Mouse (Mus musculus) mesoderm, embryonic 11.5 days (tissue): ENCODE data around the gene Pde10a.
A peak's percentile ranks its signal among the peaks of the same experiment; 100 is the strongest.

Experiments
- DNase-seq: peaks from one replicate; pipeline ENCODE4 v3.0.0-alpha.2; 2012; ENCODE audit warnings: low read depth, low spot score

Gene Pde10a

GRCm38 (mm10) chr17:8841897-8842540 is 316.8 kb downstream of the Pde10a start:
- no peak for DNase-seq

- no peak for DNase-seq
Measured at GRCm38 (mm10) chr17:8842662-8843061, 317.5 kb downstream of the Pde10a start.

GRCm38 (mm10) chr17:8843941-8844340 is 318.8 kb downstream of the Pde10a start:
- no peak for DNase-seq

GRCm38 (mm10) chr17:8846506-8846905 is 321.3 kb downstream of the Pde10a start:
- DNase-seq = no peak

- no peak for DNase-seq
Measured at GRCm38 (mm10) chr17:8847558-8847957, 322.4 kb downstream of the Pde10a start.

- no peak for DNase-seq
Measured at GRCm38 (mm10) chr17:8851846-8852245, 326.7 kb downstream of the Pde10a start.

- DNase-seq = peak; percentile 68
Measured at GRCm38 (mm10) chr17:8856430-8857371, 331.5 kb downstream of the Pde10a start.

- no peak for DNase-seq
Measured at GRCm38 (mm10) chr17:8858636-8859421, 333.7 kb downstream of the Pde10a start.

- no peak for DNase-seq
Measured at GRCm38 (mm10) chr17:8859489-8859888, 334.3 kb downstream of the Pde10a start.

GRCm38 (mm10) chr17:8864638-8865497 is 339.7 kb downstream of the Pde10a start:
- DNase-seq = no peak

GRCm38 (mm10) chr17:8867331-8868237 is 342.4 kb downstream of the Pde10a start:
- DNase-seq = no peak

- DNase-seq = no peak
Measured at GRCm38 (mm10) chr17:8869287-8869686, 344.1 kb downstream of the Pde10a start.

GRCm38 (mm10) chr17:8870848-8871247 is 345.7 kb downstream of the Pde10a start:
- DNase-seq = no peak

- DNase-seq = no peak
Measured at GRCm38 (mm10) chr17:8871396-8871795, 346.2 kb downstream of the Pde10a start.

- DNase-seq = peak; percentile 32
Measured at GRCm38 (mm10) chr17:8871997-8872593, 346.9 kb downstream of the Pde10a start.

- DNase-seq = no peak
Measured at GRCm38 (mm10) chr17:8872611-8873010, 347.4 kb downstream of the Pde10a start.

GRCm38 (mm10) chr17:8878056-8878455 is 352.9 kb downstream of the Pde10a start:
- no peak for DNase-seq

- no peak for DNase-seq
Measured at GRCm38 (mm10) chr17:8881711-8882110, 356.5 kb downstream of the Pde10a start.

- DNase-seq = no peak
Measured at GRCm38 (mm10) chr17:8884691-8885090, 359.5 kb downstream of the Pde10a start.

GRCm38 (mm10) chr17:8885830-8886229 is 360.7 kb downstream of the Pde10a start:
- no peak for DNase-seq
